Mouse (Mus musculus): ENCODE measurements around the gene Vcl.

Gene Vcl

GRCm38 (mm10) chr14:20945296-20945695 is 16.1 kb downstream of the Vcl start:
- DNase-seq = no peak

GRCm38 (mm10) chr14:20956021-20956420 is 26.8 kb downstream of the Vcl start:
- DNase-seq = no peak

- no peak for DNase-seq
Measured at GRCm38 (mm10) chr14:20958971-20959370, 29.8 kb downstream of the Vcl start.

GRCm38 (mm10) chr14:20962466-20962865 is 33.3 kb downstream of the Vcl start:
- DNase-seq = no peak

GRCm38 (mm10) chr14:20962906-20963305 is 33.7 kb downstream of the Vcl start:
- DNase-seq = no peak

GRCm38 (mm10) chr14:20963863-20964262 is 34.7 kb downstream of the Vcl start:
- no peak for DNase-seq

GRCm38 (mm10) chr14:20964285-20964684 is 35.1 kb downstream of the Vcl start:
- DNase-seq = no peak

GRCm38 (mm10) chr14:20966959-20967670 is 37.9 kb downstream of the Vcl start:
- no peak for DNase-seq

- DNase-seq = no peak
Measured at GRCm38 (mm10) chr14:20969066-20969465, 39.9 kb downstream of the Vcl start.

- peak; percentile 30 for DNase-seq
Measured at GRCm38 (mm10) chr14:20970389-20970788, 41.2 kb downstream of the Vcl start.

GRCm38 (mm10) chr14:20970927-20971326 is 41.7 kb downstream of the Vcl start:
- peak; percentile 73 for DNase-seq

- no peak for DNase-seq
Measured at GRCm38 (mm10) chr14:20973821-20974220, 44.6 kb downstream of the Vcl start.

- no peak for DNase-seq
Measured at GRCm38 (mm10) chr14:20976741-20977140, 47.5 kb downstream of the Vcl start.

GRCm38 (mm10) chr14:20977726-20978125 is 48.5 kb downstream of the Vcl start:
- no peak for DNase-seq

- peak; percentile 44 for DNase-seq
Measured at GRCm38 (mm10) chr14:20983832-20984231, 54.6 kb downstream of the Vcl start.

- DNase-seq = no peak
Measured at GRCm38 (mm10) chr14:20985482-20985881, 56.3 kb downstream of the Vcl start.

GRCm38 (mm10) chr14:20991492-20991891 is 62.3 kb downstream of the Vcl start:
- DNase-seq = no peak

- DNase-seq = peak; percentile 28
Measured at GRCm38 (mm10) chr14:20993067-20993691, 64.0 kb downstream of the Vcl start.

GRCm38 (mm10) chr14:20994475-20994874 is 65.3 kb downstream of the Vcl start:
- no peak for DNase-seq

- DNase-seq = no peak
Measured at GRCm38 (mm10) chr14:20995497-20995896, 66.3 kb downstream of the Vcl start.

- DNase-seq = no peak
Measured at GRCm38 (mm10) chr14:20996361-20996760, 67.2 kb downstream of the Vcl start.

- DNase-seq = peak; percentile 8
Measured at GRCm38 (mm10) chr14:20997548-20997947, 68.3 kb downstream of the Vcl start.

GRCm38 (mm10) chr14:20999617-21000016 is 70.4 kb downstream of the Vcl start:
- DNase-seq = no peak

GRCm38 (mm10) chr14:21013800-21014334 is 84.7 kb downstream of the Vcl start:
- no peak for DNase-seq
